Mouse (Mus musculus) limb, embryonic 13.5 days (tissue): ENCODE measurements around the gene Odf3l1. TPM values are rescaled to one million over a fixed set of nuclear protein-coding genes. Genes with fewer than 3 reads are reported as not detected.

Experiments
- polyA plus RNA-seq: library from polyadenylated mRNA; unstranded; fragments of >200 nt; fragmentation: Nextera tagmentation; extraction: Ambion mirVana; gene quantifications from 2 replicates; pipeline ENCODE4 v1.2.1, GENCODE M21; 2015

Odf3l1 gene
- polyA plus RNA-seq, 1 experiment from 2014 or later = 0.27 TPM

Other genes with a start within 250 kb of the Odf3l1 start
- gene Lingo1, start 68.2 kb downstream of the Odf3l1 start, polyA plus RNA-seq = 3.0 and 3.4 TPM in 2 replicates
- gene Cspg4, start 354 bp upstream of the Odf3l1 start, polyA plus RNA-seq = 38.3 and 41.1 TPM in 2 replicates
- 12.0 and 13.1 TPM in 2 replicates for gene Snx33, start 63.7 kb upstream of the Odf3l1 start, polyA plus RNA-seq
- 87.6 and 88.8 TPM in 2 replicates for gene Imp3, start 72.8 kb upstream of the Odf3l1 start, polyA plus RNA-seq
- 29.2 and 29.3 TPM in 2 replicates for gene Snupn, start 86.2 kb upstream of the Odf3l1 start, polyA plus RNA-seq
- gene Ptpn9, start 130.2 kb upstream of the Odf3l1 start, polyA plus RNA-seq = 28.0 and 29.3 TPM in 2 replicates
- gene Sin3a, start 207.4 kb upstream of the Odf3l1 start, polyA plus RNA-seq = 32.4 and 40.2 TPM in 2 replicates